Mouse (Mus musculus): ENCODE measurements around the gene Rac2. TPM values are rescaled to one million over a fixed set of nuclear protein-coding genes. Genes with fewer than 3 reads are reported as not detected.

Rac2 gene
- polyA plus RNA-seq, 1 experiment: 12.7 TPM

- Histone ChIP-seq H3K9me3 (ENCODE audit: control insufficient read depth, low read length) (no peaks in the 10 kb centered on the region), H3K36me3 (ENCODE audit: control insufficient read depth) (no peaks in the 10 kb centered on the region; the same call in 1 of the 2 replicates), H3K4me3 (replicated peaks) (no peak overlapping the region), H3K27me3 (ENCODE audit: control insufficient read depth) (no peaks in the 10 kb centered on the region), H3K4me1 (ENCODE audit: control insufficient read depth) (peaks cover 3% of the 10 kb centered on the region; the same call in 1 of the 2 replicates)
- TF ChIP-seq GATA1 (IDR thresholded peaks at IDR 0.05; ENCODE audit: low read length) (no peak), TAL1 (IDR thresholded peaks at IDR 0.05; ENCODE audit: low read length) (no peak)
Observed at GRCm38 (mm10) chr15:78521892-78522291, 50.7 kb downstream of the Rac2 start.

- Histone ChIP-seq H3K4me3 (replicated peaks) (no peak overlapping the region), H3K4me1 (ENCODE audit: control insufficient read depth) (peaks cover 3% of the 10 kb centered on the region; the same call in 1 of the 2 replicates), H3K9me3 (ENCODE audit: control insufficient read depth, low read length) (no peaks in the 10 kb centered on the region), H3K27me3 (ENCODE audit: control insufficient read depth) (no peaks in the 10 kb centered on the region), H3K36me3 (ENCODE audit: control insufficient read depth) (no peaks in the 10 kb centered on the region; the same call in 1 of the 2 replicates)
- TF ChIP-seq GATA1 (IDR thresholded peaks at IDR 0.05; ENCODE audit: low read length): no peak
- TF ChIP-seq TAL1 (IDR thresholded peaks at IDR 0.05; ENCODE audit: low read length): no peak
Observed at GRCm38 (mm10) chr15:78521331-78521730, 51.3 kb downstream of the Rac2 start.

- H3K27me3 ChIP-seq (ENCODE audit: control insufficient read depth): no peaks in the 10 kb centered on the region
- no peaks in the 10 kb centered on the region; the same call in 1 of the 2 replicates for H3K36me3 ChIP-seq (ENCODE audit: control insufficient read depth)
- H3K4me1 ChIP-seq (ENCODE audit: control insufficient read depth): no peaks in the 10 kb centered on the region; the same call in 1 of the 2 replicates
- no peak overlapping the region for H3K4me3 ChIP-seq (replicated peaks)
- no peak for TF ChIP-seq TAL1 (IDR thresholded peaks at IDR 0.05; ENCODE audit: low read length)
- H3K9me3 ChIP-seq (ENCODE audit: control insufficient read depth, low read length): no peaks in the 10 kb centered on the region
Observed at GRCm38 (mm10) chr15:78520112-78520715, 52.4 kb downstream of the Rac2 start.

- Histone ChIP-seq H3K27me3 (ENCODE audit: control insufficient read depth) (no peaks in the 10 kb centered on the region), H3K9me3 (ENCODE audit: control insufficient read depth, low read length) (no peaks in the 10 kb centered on the region), H3K4me1 (ENCODE audit: control insufficient read depth) (no peaks in the 10 kb centered on the region), H3K36me3 (ENCODE audit: control insufficient read depth) (no peaks in the 10 kb centered on the region), H3K4me3 (replicated peaks) (no peak overlapping the region)
- no peak for TF ChIP-seq GATA1 (IDR thresholded peaks at IDR 0.05; ENCODE audit: low read length)
Observed at GRCm38 (mm10) chr15:78518221-78518620, 54.4 kb downstream of the Rac2 start.

GRCm38 (mm10) chr15:78515759-78516158 is 56.8 kb downstream of the Rac2 start:
- Histone ChIP-seq H3K4me3 (replicated peaks) (no peak overlapping the region), H3K4me1 (ENCODE audit: control insufficient read depth) (no peaks in the 10 kb centered on the region), H3K27me3 (ENCODE audit: control insufficient read depth) (no peaks in the 10 kb centered on the region), H3K9me3 (ENCODE audit: control insufficient read depth, low read length) (no peaks in the 10 kb centered on the region), H3K36me3 (ENCODE audit: control insufficient read depth) (no peaks in the 10 kb centered on the region)
- TF ChIP-seq GATA1 (IDR thresholded peaks at IDR 0.05; ENCODE audit: low read length) (no peak), TAL1 (IDR thresholded peaks at IDR 0.05; ENCODE audit: low read length) (no peak)

- Histone ChIP-seq H3K4me1 (ENCODE audit: control insufficient read depth) (no peaks in the 10 kb centered on the region; the same call in 1 of the 2 replicates), H3K9me3 (ENCODE audit: control insufficient read depth, low read length) (no peaks in the 10 kb centered on the region), H3K36me3 (ENCODE audit: control insufficient read depth) (no peaks in the 10 kb centered on the region), H3K4me3 (replicated peaks) (no peak overlapping the region), H3K27me3 (ENCODE audit: control insufficient read depth) (no peaks in the 10 kb centered on the region)
- no peak for TF ChIP-seq TAL1 (IDR thresholded peaks at IDR 0.05; ENCODE audit: low read length)
- no peak for TF ChIP-seq GATA1 (IDR thresholded peaks at IDR 0.05; ENCODE audit: low read length)
Observed at GRCm38 (mm10) chr15:78514393-78515146, 58.0 kb downstream of the Rac2 start.

- no peak for TF ChIP-seq GATA1 (IDR thresholded peaks at IDR 0.05; ENCODE audit: low read length)
- TF ChIP-seq TAL1 (IDR thresholded peaks at IDR 0.05; ENCODE audit: low read length): no peak
- no peaks in the 10 kb centered on the region for H3K27me3 ChIP-seq (ENCODE audit: control insufficient read depth)
Observed at GRCm38 (mm10) chr15:78513019-78513418, 59.6 kb downstream of the Rac2 start.

GRCm38 (mm10) chr15:78511951-78512350 is 60.6 kb downstream of the Rac2 start:
- Histone ChIP-seq H3K4me3 (replicated peaks) (no peak overlapping the region), H3K4me1 (ENCODE audit: control insufficient read depth) (no peaks in the 10 kb centered on the region; the same call in 1 of the 2 replicates), H3K36me3 (ENCODE audit: control insufficient read depth) (no peaks in the 10 kb centered on the region), H3K9me3 (ENCODE audit: control insufficient read depth, low read length) (no peaks in the 10 kb centered on the region), H3K27me3 (ENCODE audit: control insufficient read depth) (no peaks in the 10 kb centered on the region)
- TF ChIP-seq GATA1 (IDR thresholded peaks at IDR 0.05; ENCODE audit: low read length) (no peak), TAL1 (IDR thresholded peaks at IDR 0.05; ENCODE audit: low read length) (no peak)

More at GRCm38 (mm10) chr15:78513019-78513418, 59.6 kb downstream of the Rac2 start:
- Histone ChIP-seq H3K4me1 (ENCODE audit: control insufficient read depth) (no peaks in the 10 kb centered on the region; the same call in 1 of the 2 replicates), H3K4me3 (replicated peaks) (no peak overlapping the region), H3K36me3 (ENCODE audit: control insufficient read depth) (no peaks in the 10 kb centered on the region), H3K9me3 (ENCODE audit: control insufficient read depth, low read length) (no peaks in the 10 kb centered on the region)

GRCm38 (mm10) chr15:78510736-78511135 is 61.8 kb downstream of the Rac2 start:
- no peak overlapping the region for H3K4me3 ChIP-seq (replicated peaks)
- H3K36me3 ChIP-seq (ENCODE audit: control insufficient read depth): no peaks in the 10 kb centered on the region
- H3K4me1 ChIP-seq (ENCODE audit: control insufficient read depth): no peaks in the 10 kb centered on the region; the same call in 1 of the 2 replicates
- H3K27me3 ChIP-seq (ENCODE audit: control insufficient read depth): no peaks in the 10 kb centered on the region
- H3K9me3 ChIP-seq (ENCODE audit: control insufficient read depth, low read length): no peaks in the 10 kb centered on the region
- TF ChIP-seq TAL1 (IDR thresholded peaks at IDR 0.05; ENCODE audit: low read length) (no peak), GATA1 (IDR thresholded peaks at IDR 0.05; ENCODE audit: low read length) (no peak)

Measured in erythroblast, embryonic 14.5 days (primary cell).